Mouse (Mus musculus): ENCODE data around the gene Ttyh2.

The Ttyh2 gene

GRCm38 (mm10) chr11:114675341-114675825 is at the start of gene Ttyh2:
Gene Ttyh2 (plus strand): TSS chr11:114675431.
- DNase-seq (ENCODE audit: extremely low spot score), result peak; percentile 95

GRCm38 (mm10) chr11:114626071-114626690 is 49.0 kb upstream of the Ttyh2 start:
- no peak for DNase-seq (ENCODE audit: extremely low spot score)

- DNase-seq (ENCODE audit: extremely low spot score), result no peak
Measured at GRCm38 (mm10) chr11:114627036-114627435, 48.2 kb upstream of the Ttyh2 start.

- DNase-seq (ENCODE audit: extremely low spot score), result no peak
Measured at GRCm38 (mm10) chr11:114628032-114628431, 47.2 kb upstream of the Ttyh2 start.

GRCm38 (mm10) chr11:114630044-114630443 is 45.2 kb upstream of the Ttyh2 start:
- no peak for DNase-seq (ENCODE audit: extremely low spot score)

- no peak for DNase-seq (ENCODE audit: extremely low spot score)
Measured at GRCm38 (mm10) chr11:114632266-114632665, 43.0 kb upstream of the Ttyh2 start.

GRCm38 (mm10) chr11:114636292-114636691 is 38.9 kb upstream of the Ttyh2 start:
- peak; percentile 92 for DNase-seq (ENCODE audit: extremely low spot score)

- no peak for DNase-seq (ENCODE audit: extremely low spot score)
Measured at GRCm38 (mm10) chr11:114636727-114637505, 38.3 kb upstream of the Ttyh2 start.

GRCm38 (mm10) chr11:114638647-114639290 is 36.5 kb upstream of the Ttyh2 start:
- DNase-seq (ENCODE audit: extremely low spot score), result no peak

- peak; percentile 73 for DNase-seq (ENCODE audit: extremely low spot score)
Measured at GRCm38 (mm10) chr11:114639681-114640103, 35.5 kb upstream of the Ttyh2 start.

- no peak for DNase-seq (ENCODE audit: extremely low spot score)
Measured at GRCm38 (mm10) chr11:114640658-114641057, 34.6 kb upstream of the Ttyh2 start.

- DNase-seq (ENCODE audit: extremely low spot score), result no peak
Measured at GRCm38 (mm10) chr11:114641136-114641535, 34.1 kb upstream of the Ttyh2 start.

- DNase-seq (ENCODE audit: extremely low spot score), result peak; percentile 26
Measured at GRCm38 (mm10) chr11:114642184-114642583, 33.0 kb upstream of the Ttyh2 start.

GRCm38 (mm10) chr11:114642926-114643325 is 32.3 kb upstream of the Ttyh2 start:
- DNase-seq (ENCODE audit: extremely low spot score), result no peak

GRCm38 (mm10) chr11:114644122-114644521 is 31.1 kb upstream of the Ttyh2 start:
- DNase-seq (ENCODE audit: extremely low spot score), result no peak

GRCm38 (mm10) chr11:114649510-114649909 is 25.7 kb upstream of the Ttyh2 start:
- DNase-seq (ENCODE audit: extremely low spot score), result no peak

GRCm38 (mm10) chr11:114652531-114652930 is 22.7 kb upstream of the Ttyh2 start:
- DNase-seq (ENCODE audit: extremely low spot score), result no peak

- DNase-seq (ENCODE audit: extremely low spot score), result no peak
Measured at GRCm38 (mm10) chr11:114653664-114654063, 21.6 kb upstream of the Ttyh2 start.

- no peak for DNase-seq (ENCODE audit: extremely low spot score)
Measured at GRCm38 (mm10) chr11:114654552-114654951, 20.7 kb upstream of the Ttyh2 start.

GRCm38 (mm10) chr11:114655350-114656008 is 19.8 kb upstream of the Ttyh2 start:
- DNase-seq (ENCODE audit: extremely low spot score), result no peak

GRCm38 (mm10) chr11:114656994-114657644 is 18.1 kb upstream of the Ttyh2 start:
- no peak for DNase-seq (ENCODE audit: extremely low spot score)

All from embryo, embryonic 9.5 days (tissue).